Mouse (Mus musculus): Measurements from ENCODE around the gene Mtnr1b.

- TF ChIP-seq CTCF (IDR thresholded peaks at IDR 0.05; ENCODE audit: borderline replicate concordance, control insufficient read depth, extremely low read depth, insufficient read depth, low read length, poor library complexity) = no peak
- no peak for TF ChIP-seq POLR2A (IDR thresholded peaks at IDR 0.05; ENCODE audit: control insufficient read depth, extremely low read depth, insufficient read depth, low read length, poor library complexity)
Observed at GRCm38 (mm10) chr9:15786610-15787009, 87.7 kb downstream of the Mtnr1b start.
